Mouse (Mus musculus) frontal cortex, postnatal 25 days (tissue): ENCODE measurements around the gene Ciao1.
A peak's percentile ranks its signal among the peaks of the same experiment; 100 is the strongest.
"Not testable (repeated sequence)": the region's sequence is repeated elsewhere in the genome, so short reads cannot be mapped to it uniquely, and the experiment has no call there.

Source experiments
- DNase-seq, 2 experiments: peaks; one replicate each; pipeline ENCODE4 v3.0.0; 2022; ENCODE audit warnings: low spot score in 2 of 2

The Ciao1 gene

GRCm38 (mm10) chr2:127250291-127251008 lies 2.8 kb upstream of the Ciao1 start:
- DNase-seq = no peak

GRCm38 (mm10) chr2:127248334-127249004 lies 853 bp upstream of the Ciao1 start:
- DNase-seq = peak; percentile 18 to 25

GRCm38 (mm10) chr2:127240065-127240464 lies 7.6 kb downstream of the Ciao1 start:
- DNase-seq = no peak

GRCm38 (mm10) chr2:127237897-127238610 lies 9.6 kb downstream of the Ciao1 start:
- DNase-seq = no peak

- DNase-seq = no peak
These were observed 22.4 kb downstream of the Ciao1 start for GRCm38 (mm10) chr2:127225261-127225660.

GRCm38 (mm10) chr2:127217746-127218145 lies 29.9 kb downstream of the Ciao1 start:
- DNase-seq = no peak

- DNase-seq = no peak
These were observed 36.9 kb downstream of the Ciao1 start for GRCm38 (mm10) chr2:127210701-127211100.

- no peak for DNase-seq
These were observed 39.2 kb downstream of the Ciao1 start for GRCm38 (mm10) chr2:127208452-127208769.

- peak; percentile 86 to 91 for DNase-seq
These were observed 39.8 kb downstream of the Ciao1 start, which contains the start of the genes 1810024B03Rik and Snrnp200 for GRCm38 (mm10) chr2:127207547-127208451. 1810024B03Rik (minus strand) TSS chr2:127208280. Snrnp200 (plus strand) TSS chr2:127208386.

GRCm38 (mm10) chr2:127206916-127207315 lies 40.7 kb downstream of the Ciao1 start:
- no peak for DNase-seq

- not testable (repeated sequence) for DNase-seq
These were observed 41.7 kb downstream of the Ciao1 start for GRCm38 (mm10) chr2:127205936-127206335.

- DNase-seq = peak; percentile 40 to 47
These were observed 42.7 kb downstream of the Ciao1 start for GRCm38 (mm10) chr2:127204932-127205331.
